Mouse (Mus musculus) midbrain, embryonic 14.5 days (tissue): ENCODE results near the gene 4930564D02Rik. TPM values are rescaled to one million over a fixed set of nuclear protein-coding genes. Genes with fewer than 3 reads are reported as not detected.

Source experiments
- ATAC-seq: fragments of 200-750 bp; cut with Nextera tagmentation; 2 replicates; pipeline ENCODE4 v1.8.0; 2017; ENCODE audit warnings: moderate number of reproducible peaks, moderate library complexity; ENCODE audit not compliant: low FRiP score, low TSS enrichment
- DNase-seq: peaks from one replicate; pipeline ENCODE4 v3.0.0-alpha.2; 2015
- H3K27ac ChIP-seq: fragments of 300-500 bp; sonication (generic); replicated peaks from 2 replicates; pipeline ENCODE4 v1.5.1; 2014; ENCODE audit warnings: mild to moderate bottlenecking, low read depth, low read length, moderate library complexity
- H3K27me3 ChIP-seq: fragments of 300-500 bp; sonication (generic); 2 replicates; pipeline ENCODE4 v1.6.1; 2014; ENCODE audit warnings: low read length, control low read depth, mixed read lengths; ENCODE audit not compliant: control insufficient read depth, insufficient read depth
- H3K36me3 ChIP-seq: fragments of 300-500 bp; sonication (generic); 2 replicates; pipeline ENCODE4 v1.6.1; 2014; ENCODE audit warnings: low read length, control low read depth; ENCODE audit not compliant: control insufficient read depth, insufficient read depth
- H3K4me1 ChIP-seq: fragments of 300-500 bp; sonication (generic); 2 replicates; pipeline ENCODE4 v1.6.1; 2014; ENCODE audit warnings: mild to moderate bottlenecking, antibody characterized with exemption, low read length, control low read depth; ENCODE audit not compliant: control insufficient read depth, insufficient read depth
- H3K4me2 ChIP-seq: fragments of 300-500 bp; sonication (generic); 2 replicates; pipeline ENCODE4 v1.6.1; 2014; ENCODE audit warnings: mild to moderate bottlenecking, low read length, moderate library complexity
- H3K4me3 ChIP-seq: fragments of 300-500 bp; sonication (generic); replicated peaks from 2 replicates; pipeline ENCODE4 v1.5.1; 2014; ENCODE audit warnings: low read depth, low read length
- H3K9ac ChIP-seq: fragments of 300-500 bp; sonication (generic); replicated peaks from 2 replicates; pipeline ENCODE4 v1.6.1; 2014; ENCODE audit warnings: mild to moderate bottlenecking, low read length, moderate library complexity
- H3K9me3 ChIP-seq: fragments of 300-500 bp; sonication (generic); 2 replicates; pipeline ENCODE4 v1.6.1; 2016; ENCODE audit warnings: low read length, control low read depth, mixed read lengths; ENCODE audit not compliant: control insufficient read depth
- WGBS: fragments of 180-500 bp; shearing (Covaris S2); extraction: QIAGEN DNeasy Blood & Tissue Kit; methylation state at CpG from one replicate; pipeline ENCODE4 v1.1.7; 2014; 5-methylcytosine and 5-hydroxymethylcytosine counted together
- polyA plus RNA-seq: library from polyadenylated mRNA; unstranded; fragments of >200 nt; fragmentation: Nextera tagmentation; extraction: Ambion mirVana; gene quantifications from 2 replicates; pipeline ENCODE4 v1.2.1, GENCODE M21; 2014

4930564D02Rik gene
- polyA plus RNA-seq, 1 experiment from 2014 or later: not detected

- Histone ChIP-seq H3K4me1 (peaks cover 3% of the 10 kb centered on the region; the same call in 1 of the 2 replicates), H3K4me2 (no peak overlapping the region), H3K9me3 (no peaks in the 10 kb centered on the region), H3K27ac (no peak overlapping the region), H3K9ac (no peak overlapping the region), H3K4me3 (no peak overlapping the region), H3K27me3 (no peaks in the 10 kb centered on the region), H3K36me3 (no peaks in the 10 kb centered on the region)
- WGBS: 91% methylated on average over 7 of the region's 7 CpGs
- DNase-seq (no peak), ATAC-seq (no peak)
These were observed 23.5 kb downstream of the 4930564D02Rik start for GRCm38 (mm10) chr3:105090147-105090546.

- DNase-seq: no peak
These were observed 24.3 kb downstream of the 4930564D02Rik start for GRCm38 (mm10) chr3:105090981-105091380.

GRCm38 (mm10) chr3:105092721-105093505, 26.3 kb downstream of the 4930564D02Rik start:
- no peaks in the 10 kb centered on the region for H3K9me3 ChIP-seq
- H3K4me3 ChIP-seq: no peak overlapping the region
- no peak for ATAC-seq
- H3K4me2 ChIP-seq: no peak overlapping the region
- 0 out of 2 replicates have a peak overlapping the region, but pooled peaks have one; percentile 49 for H3K27ac ChIP-seq
- H3K4me1 ChIP-seq: peaks cover 3% of the 10 kb centered on the region; the same call in 1 of the 2 replicates
- H3K9ac ChIP-seq: no peak overlapping the region
- WGBS: 65% methylated on average over 11 of the region's 11 CpGs
- no peaks in the 10 kb centered on the region for H3K36me3 ChIP-seq
- no peak for DNase-seq
- no peaks in the 10 kb centered on the region for H3K27me3 ChIP-seq

More at GRCm38 (mm10) chr3:105090981-105091380, 24.3 kb downstream of the 4930564D02Rik start:
- Histone ChIP-seq H3K36me3 (no peaks in the 10 kb centered on the region), H3K4me2 (no peak overlapping the region), H3K4me1 (peaks cover 3% of the 10 kb centered on the region; the same call in 1 of the 2 replicates), H3K4me3 (no peak overlapping the region), H3K9me3 (no peaks in the 10 kb centered on the region), H3K27ac (no peak overlapping the region), H3K27me3 (no peaks in the 10 kb centered on the region), H3K9ac (no peak overlapping the region)
- ATAC-seq: no peak
- 24% methylated on average over 3 of the region's 3 CpGs for WGBS

GRCm38 (mm10) chr3:105094448-105094847, 27.8 kb downstream of the 4930564D02Rik start:
- DNase-seq: no peak
- no peak for ATAC-seq
- WGBS: 68% methylated on average over 2 of the region's 2 CpGs
- no peaks in the 10 kb centered on the region for H3K36me3 ChIP-seq
- no peak overlapping the region for H3K4me2 ChIP-seq
- no peak overlapping the region for H3K27ac ChIP-seq
- no peaks in the 10 kb centered on the region for H3K9me3 ChIP-seq
- H3K4me1 ChIP-seq: peaks cover 3% of the 10 kb centered on the region; the same call in 1 of the 2 replicates
- no peak overlapping the region for H3K9ac ChIP-seq
- H3K4me3 ChIP-seq: no peak overlapping the region
- H3K27me3 ChIP-seq: no peaks in the 10 kb centered on the region

- no peak overlapping the region for H3K9ac ChIP-seq
- ATAC-seq: no peak
- no peak for DNase-seq
- no peaks in the 10 kb centered on the region for H3K27me3 ChIP-seq
- H3K36me3 ChIP-seq: no peaks in the 10 kb centered on the region
- H3K4me3 ChIP-seq: no peak overlapping the region
- H3K27ac ChIP-seq: no peak overlapping the region
- H3K9me3 ChIP-seq: no peaks in the 10 kb centered on the region
- H3K4me2 ChIP-seq: no peak overlapping the region
- peaks cover 7% of the 10 kb centered on the region; the same call in 1 of the 2 replicates for H3K4me1 ChIP-seq
- WGBS: 72% methylated on average over 5 of the region's 5 CpGs
These were observed 28.4 kb downstream of the 4930564D02Rik start for GRCm38 (mm10) chr3:105095026-105095425.

GRCm38 (mm10) chr3:105097581-105097980, 30.9 kb downstream of the 4930564D02Rik start:
- no peak overlapping the region for H3K27ac ChIP-seq
- no peaks in the 10 kb centered on the region for H3K27me3 ChIP-seq
- no peak overlapping the region for H3K4me2 ChIP-seq
- WGBS: 80% methylated on average over 4 of the region's 4 CpGs
- H3K4me3 ChIP-seq: no peak overlapping the region
- H3K9me3 ChIP-seq: no peaks in the 10 kb centered on the region
- no peak for ATAC-seq
- no peak overlapping the region for H3K9ac ChIP-seq
- no peak for DNase-seq
- H3K36me3 ChIP-seq: no peaks in the 10 kb centered on the region
- peaks cover 8% of the 10 kb centered on the region; the same call in 1 of the 2 replicates for H3K4me1 ChIP-seq

- ATAC-seq (no peak), DNase-seq (no peak)
- Histone ChIP-seq H3K4me3 (no peak overlapping the region), H3K4me1 (peaks cover 5% of the 10 kb centered on the region; the same call in 1 of the 2 replicates), H3K27ac (0 out of 2 replicates have a peak overlapping the region, but pooled peaks have one; percentile 22), H3K36me3 (no peaks in the 10 kb centered on the region), H3K27me3 (no peaks in the 10 kb centered on the region), H3K9ac (no peak overlapping the region), H3K9me3 (no peaks in the 10 kb centered on the region), H3K4me2 (no peak overlapping the region)
- 15% methylated on average over 15 of the region's 15 CpGs for WGBS
These were observed 33.1 kb downstream of the 4930564D02Rik start for GRCm38 (mm10) chr3:105099526-105100269.

GRCm38 (mm10) chr3:105100270-105100589, 33.6 kb downstream of the 4930564D02Rik start:
- Histone ChIP-seq H3K9ac (no peak overlapping the region), H3K4me3 (no peak overlapping the region), H3K9me3 (no peaks in the 10 kb centered on the region), H3K4me2 (no peak overlapping the region), H3K4me1 (peaks cover 5% of the 10 kb centered on the region; the same call in 1 of the 2 replicates), H3K36me3 (no peaks in the 10 kb centered on the region), H3K27me3 (no peaks in the 10 kb centered on the region), H3K27ac (0 out of 2 replicates have a peak overlapping the region, but pooled peaks have one; percentile 22)
- WGBS: 40% methylated on average over 4 of the region's 4 CpGs
- ATAC-seq (no peak), DNase-seq (no peak)
